Mouse (Mus musculus) C2C12 (cell line): ENCODE data around the gene Sec24d.

Source experiments
- CTCF ChIP-seq: IDR thresholded peaks from one replicate; pipeline ENCODE4 v1.5.1; 2011; ENCODE audit not compliant: control insufficient read depth, insufficient read depth, insufficient read length
- MAX ChIP-seq: IDR thresholded peaks from one replicate; pipeline ENCODE4 v1.6.1; 2011; ENCODE audit warnings: mild to moderate bottlenecking, control low read depth

GRCm38 (mm10) chr3:123341049-123341448 is 73.8 kb downstream of the Sec24d start:
- TF ChIP-seq MAX: no peak
- TF ChIP-seq CTCF: no peak
